Mouse (Mus musculus) effector memory CD4-positive, alpha-beta T cell, adult 7 months (primary cell): Measurements from ENCODE around the gene Pdcd6ip. TPM values are rescaled to one million over a fixed set of nuclear protein-coding genes. Genes with fewer than 3 reads are reported as not detected.

Source experiments
- polyA plus RNA-seq: library from polyadenylated mRNA; unstranded; fragments of 100-300 nt; shearing (Covaris generic); gene quantifications from one replicate; pipeline ENCODE4 v1.2.1, GENCODE M21; 2017

Gene Pdcd6ip
- polyA plus RNA-seq: 230 TPM

GRCm38 (mm10) chr9:113707481-113708360 is at the start of gene Pdcd6ip:
Gene Pdcd6ip (minus strand): TSS chr9:113708259.

DNA sequence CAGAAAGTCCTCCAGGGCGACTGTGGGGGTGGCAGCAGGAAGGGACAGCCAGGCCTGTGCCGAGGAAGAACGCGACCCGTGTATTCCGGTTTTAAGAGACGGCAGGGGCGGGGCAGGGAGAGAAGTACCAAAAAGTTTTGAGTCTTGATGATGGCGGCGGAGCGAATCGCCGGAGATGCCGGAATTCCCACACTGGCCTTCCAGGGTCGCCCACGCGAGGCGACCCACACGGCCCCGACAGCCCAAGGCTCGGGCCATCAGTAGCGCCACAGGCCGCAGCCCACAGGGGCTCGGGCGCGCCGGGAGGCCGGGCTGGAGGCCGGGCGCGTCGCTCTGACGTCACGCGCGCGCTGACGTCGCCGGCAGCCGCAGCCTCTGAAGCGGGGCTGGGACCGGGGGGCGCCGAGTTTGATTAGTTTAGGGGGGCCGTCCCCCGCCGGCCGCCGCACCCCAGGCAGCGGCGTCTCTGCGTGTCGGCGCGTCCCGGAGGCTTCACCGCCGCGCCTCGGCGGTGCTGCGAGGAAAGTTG is 33.1 kb upstream of the Pdcd6ip start, which contains the start of gene Clasp2:
Gene Clasp2, plus strand, starts transcription at position 366 of the 529 bp plus-strand sequence.

Other genes with a start within 250 kb of the Pdcd6ip start
- 24.3 TPM for gene Clasp2, start 33.2 kb upstream of the Pdcd6ip start, polyA plus RNA-seq
- 79.3 TPM for gene Ubp1, start 222.7 kb upstream of the Pdcd6ip start, polyA plus RNA-seq